Mouse (Mus musculus): ENCODE data around the gene Ap5m1.

- TF ChIP-seq CTCF (IDR thresholded peaks at IDR 0.05; ENCODE audit: low read depth, low read length) (no peak), POLR2AphosphoS5 (IDR thresholded peaks at IDR 0.05; ENCODE audit: insufficient replicate concordance, low read depth, low read length) (no peak)
These were observed 20.3 kb upstream of the Ap5m1 start for GRCm38 (mm10) chr14:49045610-49046009.
